Mouse (Mus musculus) skeletal muscle tissue, adult 2 months (tissue): Measurements from ENCODE around the gene Rif1.

ENCODE experiments used
- DNase-seq: peaks from one replicate; pipeline ENCODE4 v3.0.0-alpha.2; 2012; ENCODE audit warnings: low read depth, low spot score

Gene Rif1

GRCm38 (mm10) chr2:52072491-52073140, at the start of gene Rif1:
TSS of gene Rif1 (plus strand) at chr2:52072832.
- DNase-seq, result peak; percentile 44

GRCm38 (mm10) chr2:52027061-52027460, 45.6 kb upstream of the Rif1 start:
- DNase-seq, result no peak

DNA sequence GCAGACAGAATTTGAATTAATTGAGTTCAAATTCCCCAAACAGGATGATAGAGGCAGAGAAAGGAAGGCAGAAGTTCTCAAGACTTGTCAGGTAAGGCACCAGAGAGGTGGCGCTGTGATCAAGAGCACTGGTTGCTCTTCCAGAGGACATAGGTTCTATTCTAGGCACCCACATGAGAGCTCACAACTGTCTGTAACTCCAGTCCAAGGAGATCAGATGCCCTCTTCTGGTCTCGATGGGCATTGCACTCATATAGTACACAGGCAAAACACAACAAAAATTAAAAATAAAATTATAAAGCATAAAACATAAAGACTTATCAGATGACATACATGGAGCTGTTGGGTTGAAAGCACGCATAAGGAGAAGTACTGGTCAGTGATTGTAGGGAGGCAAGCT, 43.2 kb upstream of the Rif1 start:
- DNase-seq, result no peak

GRCm38 (mm10) chr2:52031491-52031890, 41.1 kb upstream of the Rif1 start:
- no peak for DNase-seq

GRCm38 (mm10) chr2:52034601-52035000, 38.0 kb upstream of the Rif1 start:
- DNase-seq, result no peak

DNA sequence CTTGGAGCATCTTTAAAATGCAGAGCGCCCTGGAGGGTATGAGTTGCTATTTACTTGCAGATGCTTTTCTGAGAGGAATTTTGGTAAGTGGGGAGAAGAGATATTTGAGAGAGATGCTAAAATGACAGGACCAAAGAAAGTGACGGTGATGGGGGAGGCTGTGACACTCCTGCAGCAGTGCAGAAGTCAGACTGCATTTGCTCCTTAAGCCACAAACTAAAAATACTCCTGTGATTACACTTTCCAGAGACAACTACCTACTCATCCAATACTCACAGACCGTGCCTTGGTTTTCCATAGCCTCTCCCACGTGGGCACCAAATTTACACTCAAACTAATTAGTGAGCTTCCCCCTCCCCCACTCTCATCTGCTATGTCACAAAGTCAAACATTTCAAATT, 37.5 kb upstream of the Rif1 start:
- DNase-seq, result no peak

DNA sequence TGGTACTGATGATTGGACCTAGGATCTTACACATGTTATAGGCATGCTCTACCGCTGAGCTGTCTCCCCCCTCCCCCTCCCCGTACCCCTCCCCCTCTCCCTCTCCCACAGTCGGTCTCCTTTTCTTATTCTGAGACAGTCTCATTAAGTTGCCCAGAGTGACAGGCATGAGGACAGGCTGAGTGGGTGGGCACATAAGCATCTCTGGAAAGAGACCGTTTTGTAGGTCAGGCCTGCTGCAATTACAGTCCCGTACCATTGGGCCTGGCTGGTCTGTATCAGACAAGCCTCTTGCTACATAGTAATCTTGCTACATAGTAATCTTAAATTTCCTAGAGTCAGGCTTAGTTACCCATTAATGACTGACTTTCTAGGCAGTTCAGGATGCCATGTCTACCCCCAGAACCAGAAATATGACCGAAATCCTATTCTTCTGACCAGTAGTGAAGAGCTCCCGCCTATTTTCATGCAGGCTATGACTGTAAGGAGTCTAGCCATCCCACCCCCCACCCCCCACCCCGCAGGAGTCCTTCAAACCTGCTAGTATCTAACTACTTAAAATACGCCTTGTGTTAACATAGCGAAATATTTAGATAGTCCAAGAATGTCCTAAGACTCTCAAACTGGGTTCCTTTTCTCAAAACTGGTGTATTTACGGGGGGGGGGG, 35.6 kb upstream of the Rif1 start:
- DNase-seq, result no peak

DNA sequence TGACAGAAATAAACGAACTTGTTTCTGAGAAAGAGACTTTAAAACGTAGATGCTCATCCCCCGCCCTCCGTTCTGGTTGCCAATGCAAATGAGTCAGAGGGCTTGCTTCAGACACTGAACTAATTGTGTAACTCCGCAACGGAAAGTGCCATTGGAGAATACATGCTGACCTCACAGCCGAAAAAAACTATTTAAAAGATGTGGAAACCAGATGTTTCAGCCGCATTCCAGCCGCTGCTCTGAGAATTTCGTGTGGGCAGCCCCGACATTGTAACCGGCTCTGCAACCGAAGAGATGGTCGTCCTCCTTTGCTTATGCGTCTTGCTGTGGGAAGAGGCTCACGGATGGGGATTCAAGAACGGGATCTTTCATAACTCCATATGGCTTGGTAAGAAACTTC, 34.8 kb upstream of the Rif1 start, which contains the start of gene Tnfaip6:
Gene Tnfaip6 (plus strand): TSS at position 128 of the 400 bp plus-strand sequence.
- DNase-seq, result peak; percentile 82

- no peak for DNase-seq
These were observed 34.1 kb upstream of the Rif1 start for GRCm38 (mm10) chr2:52038558-52038957.

GRCm38 (mm10) chr2:52039083-52039801, 33.4 kb upstream of the Rif1 start:
- DNase-seq, result no peak

DNA sequence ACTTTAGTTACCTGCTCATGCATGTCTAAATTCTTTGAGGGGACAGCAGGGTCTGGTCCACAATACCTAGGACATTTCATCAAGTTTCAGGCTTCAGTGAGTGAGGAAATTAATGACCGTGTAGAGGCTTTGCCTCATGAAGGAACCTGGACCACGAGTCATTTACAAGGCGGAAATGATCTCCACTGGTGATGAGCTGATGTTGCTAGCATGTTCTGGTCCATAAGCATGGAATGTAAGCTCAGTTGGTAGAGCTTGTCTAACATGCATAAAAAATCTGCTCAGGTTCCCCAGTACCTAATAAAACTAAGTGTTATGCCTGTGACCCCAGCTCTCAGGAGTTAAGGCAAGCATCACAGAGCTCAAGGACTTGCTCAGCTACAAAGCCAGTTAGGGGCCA, 30.5 kb upstream of the Rif1 start:
- no peak for DNase-seq

DNA sequence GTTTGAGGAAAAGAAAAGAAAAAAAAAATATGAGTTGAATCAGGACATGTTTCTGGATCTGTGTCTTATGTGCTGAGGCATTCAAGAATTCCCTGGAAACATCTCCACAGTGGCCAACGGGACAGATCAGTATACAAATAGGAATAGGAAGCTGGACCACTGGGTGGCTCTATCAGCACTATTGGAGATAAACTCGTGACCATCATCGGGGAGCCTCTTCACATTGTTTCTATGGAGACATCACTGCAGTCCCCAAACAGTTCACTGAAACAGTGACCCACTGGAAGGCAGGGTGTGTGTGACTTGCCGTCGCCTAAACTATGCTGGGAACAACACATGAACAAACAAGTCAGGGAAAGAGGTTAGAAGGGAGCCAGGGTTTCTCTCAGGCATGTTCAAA, 29.9 kb upstream of the Rif1 start:
- DNase-seq, result peak; percentile 13

- no peak for DNase-seq
These were observed 29.1 kb upstream of the Rif1 start for GRCm38 (mm10) chr2:52043485-52043884.

DNA sequence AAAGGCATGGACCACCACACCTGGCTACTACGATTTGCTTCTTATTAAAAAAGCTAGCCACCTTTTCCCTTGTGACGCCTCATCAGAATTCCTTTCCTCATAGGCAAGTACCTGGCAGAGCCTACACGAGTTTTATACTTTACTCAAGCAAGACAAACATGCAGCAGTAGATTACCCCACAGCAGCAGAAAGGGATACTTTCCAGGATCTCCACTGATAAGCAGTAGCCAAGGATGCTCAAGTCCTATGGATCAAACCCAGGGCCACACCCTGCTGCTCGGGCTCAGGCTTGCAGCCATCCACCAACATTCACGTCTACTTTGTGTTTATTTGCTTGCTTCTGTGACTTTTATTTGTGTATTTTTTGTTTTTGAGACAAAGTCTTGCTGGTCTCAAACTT, 26.6 kb upstream of the Rif1 start:
- DNase-seq, result no peak

DNA sequence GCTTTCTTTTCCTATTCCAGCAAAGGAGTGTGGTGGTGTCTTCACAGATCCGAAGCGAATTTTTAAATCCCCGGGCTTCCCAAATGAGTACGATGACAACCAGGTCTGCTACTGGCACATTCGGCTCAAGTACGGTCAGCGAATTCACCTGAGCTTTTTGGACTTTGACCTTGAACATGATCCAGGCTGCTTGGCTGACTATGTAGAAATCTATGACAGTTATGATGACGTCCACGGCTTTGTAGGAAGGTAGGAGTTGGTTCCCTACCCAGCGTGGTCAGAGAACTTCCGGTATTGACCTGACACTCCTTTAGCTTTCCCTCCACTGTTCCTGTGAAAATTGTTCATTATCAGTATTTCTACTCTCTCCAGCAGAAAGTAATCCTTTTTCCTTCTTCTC, 21.8 kb upstream of the Rif1 start:
- no peak for DNase-seq

GRCm38 (mm10) chr2:52052335-52052734, 20.3 kb upstream of the Rif1 start:
- no peak for DNase-seq

GRCm38 (mm10) chr2:52053502-52053901, 19.1 kb upstream of the Rif1 start:
- DNase-seq, result no peak

- DNase-seq, result no peak
These were observed 17.0 kb upstream of the Rif1 start for GRCm38 (mm10) chr2:52055616-52056015.

DNA sequence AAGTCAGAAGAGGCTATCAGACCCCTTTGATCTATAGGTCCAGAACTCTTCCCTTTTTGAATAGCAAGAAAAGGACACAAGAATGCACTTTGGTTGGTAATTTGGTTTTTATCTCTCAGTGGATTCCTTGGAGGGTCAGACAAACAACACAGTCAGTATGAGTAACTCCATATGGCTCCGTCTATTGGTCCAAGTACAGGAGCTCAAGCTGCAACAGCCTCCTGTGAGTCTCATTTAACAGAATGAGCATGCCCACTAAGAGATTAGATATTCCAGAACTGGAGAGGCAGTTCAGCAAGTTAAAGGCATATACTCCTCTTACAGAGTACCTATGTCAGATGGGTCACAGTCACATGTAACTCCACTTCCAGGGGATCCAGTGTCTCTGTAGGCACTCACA, 15.5 kb upstream of the Rif1 start:
- no peak for DNase-seq

GRCm38 (mm10) chr2:52057681-52058080, 15.0 kb upstream of the Rif1 start:
- no peak for DNase-seq

DNA sequence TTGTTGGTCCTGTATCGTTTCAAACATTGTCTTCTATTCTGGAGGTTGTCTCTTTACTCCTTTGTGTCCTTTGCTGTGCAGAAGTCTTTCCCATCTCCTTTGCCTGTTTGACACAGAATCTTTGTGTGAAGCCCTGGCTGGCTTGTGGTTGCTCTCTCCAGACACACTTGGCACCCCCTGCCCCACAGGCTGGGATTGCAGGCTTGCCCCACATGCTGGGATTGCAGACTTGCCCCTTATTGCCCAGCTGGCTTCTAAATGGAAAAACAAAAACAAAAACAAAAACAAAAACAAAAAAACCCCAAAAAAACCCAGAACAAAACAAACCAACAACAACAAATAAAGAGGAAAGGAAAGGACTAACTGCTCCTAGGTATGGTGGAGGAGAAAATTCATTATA, 4.0 kb upstream of the Rif1 start:
- no peak for DNase-seq

- no peak for DNase-seq
These were observed 1.8 kb upstream of the Rif1 start for GRCm38 (mm10) chr2:52070816-52071215.
